ENCODE assay signal across 8 mouse cellular contexts in the genomic region with DNA sequence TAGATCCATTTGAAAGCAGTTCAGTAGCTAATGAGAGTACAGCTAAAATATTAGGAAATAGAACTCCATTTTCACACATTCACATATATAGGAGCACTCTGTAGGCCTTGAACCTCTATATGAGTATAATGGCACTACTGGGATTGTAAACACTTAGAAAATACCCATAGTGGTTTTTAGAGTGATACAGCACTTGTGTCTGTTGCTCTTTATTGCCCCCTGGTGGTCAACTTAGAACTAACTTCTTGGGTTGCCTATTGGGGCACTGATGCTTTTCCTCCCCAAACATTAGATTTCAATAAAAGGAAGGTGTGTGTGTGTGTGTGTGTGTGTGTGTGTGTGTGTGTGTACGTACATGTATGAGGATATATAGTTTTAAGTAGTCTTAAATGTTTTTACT.
DNase-seq lines count a peak whose midpoint lies in the region; TF ChIP-seq lines count a peak whose summit lies in the region.

No protein-coding gene starts in this region.

- 36% methylated on average over 1 of the region's 1 CpGs for WGBS in heart, adult 2 months

- peak; percentile 14 to 31 for DNase-seq in heart, adult 2 months
- DNase-seq in heart, postnatal 25 days (ENCODE audit: low spot score): no peak
- peak; percentile 50 for DNase-seq in ES-E14 (ENCODE audit: low read depth, low spot score)
- peak; percentile 40 for DNase-seq in cerebellum, adult 11 months
- peak; percentile 62 for DNase-seq in forelimb bud, embryonic 11.5 days (ENCODE audit: low read depth, low spot score)
- DNase-seq in kidney, postnatal 14 days: peak; percentile 76
- peak; percentile 82 for DNase-seq in lung, postnatal 10 days
- peak; percentile 16 to 63 for DNase-seq in spleen, postnatal 10 days (ENCODE audit: low spot score in 2 of 2)

- no peak overlapping the region for H3K4me3 ChIP-seq in heart, adult 2 months
- no peak overlapping the region for H3K4me3 ChIP-seq in ES-E14 (ENCODE audit: insufficient read depth in 1 of 2, low read depth in 1 of 2, low read length in 2 of 2, poor library complexity in 1 of 2, severe bottlenecking in 1 of 2)

- peaks cover 2% of the 10 kb centered on the region; the same call in 1 of the 2 replicates for H3K36me3 ChIP-seq in heart, adult 2 months (ENCODE audit: control insufficient read depth, insufficient read depth, low read length)
- no peaks in the 10 kb centered on the region for H3K36me3 ChIP-seq in ES-E14 (ENCODE audit: control insufficient read depth, insufficient read depth, low read length, poor library complexity, severe bottlenecking)

- intact Hi-C loops in heart, adult 2 months (cut with DNase I): loop anchor here (1.0 to 10.0 kb wide), 3 partner anchors 191 to 378 kb away; a partner anchor contains a TSS
- intact Hi-C loops in heart, postnatal 25 days (cut with DNase I): loop anchor here (5.0 kb wide), 2 partner anchors 115 to 380 kb away; no protein-coding TSS in a partner anchor

- no peak for TF ChIP-seq POLR2A in heart, adult 2 months (IDR thresholded peaks at IDR 0.05; ENCODE audit: insufficient read depth, low read depth, low read length)

- H3K27me3 ChIP-seq in heart, adult 2 months (ENCODE audit: control insufficient read depth, insufficient read depth, low read length): no peaks in the 10 kb centered on the region

- no peaks in the 10 kb centered on the region for H3K9me3 ChIP-seq in ES-E14 (ENCODE audit: control insufficient read depth, insufficient read depth, low read depth, low read length)

- H3K4me1 ChIP-seq in heart, adult 2 months (ENCODE audit: control insufficient read depth, insufficient read depth, low read length): no peaks in the 10 kb centered on the region; the same call in 1 of the 2 replicates
- no peaks in the 10 kb centered on the region for H3K4me1 ChIP-seq in ES-E14 (ENCODE audit: control insufficient read depth in 2 of 2, insufficient read depth in 2 of 2, low read length in 2 of 2, poor library complexity in 1 of 2)

- no peak for TF ChIP-seq EP300 in heart, adult 2 months (IDR thresholded peaks at IDR 0.05; ENCODE audit: insufficient read depth, low read depth, low read length)

- no peak overlapping the region for H3K27ac ChIP-seq in heart, adult 2 months
- no peak overlapping the region for H3K27ac ChIP-seq in ES-E14 (ENCODE audit: insufficient read depth, low read depth, low read length, poor library complexity, severe bottlenecking)

- in situ Hi-C loops in ES-E14 (cut with MboI; ENCODE audit: low sequenced_read_pairs in 2 of 2, unreplicated experiment in 2 of 2): loop anchor here (5.0 to 25.0 kb wide), 2 partner anchors 280 to 285 kb away; no protein-coding TSS in a partner anchor

- H3K79me2 ChIP-seq in heart, adult 2 months (replicated peaks; ENCODE audit: control insufficient read depth, insufficient read depth, low read length): peaks cover 8% of the 10 kb centered on the region

- H3K9ac ChIP-seq in heart, adult 2 months (ENCODE audit: low read depth, low read length): no peak overlapping the region
- H3K9ac ChIP-seq in ES-E14 (ENCODE audit: insufficient read depth, low read depth, low read length, poor library complexity, severe bottlenecking): no peak overlapping the region

- peak; percentile 77 for TF ChIP-seq CTCF in heart, adult 2 months (IDR thresholded peaks at IDR 0.05)

TF ChIP-seq in ES-E14, 5 proteins besides CTCF, POLR2A, EP300 and RAD21:
- TF ChIP-seq ZC3H11A (IDR thresholded peaks at IDR 0.05; ENCODE audit: borderline replicate concordance, low read depth, low read length) (peak; percentile 42; the same call in 1 of the 2 replicates), MAFK (IDR thresholded peaks at IDR 0.05; ENCODE audit: insufficient read depth, low read depth, low read length) (no peak), ZNF384 (IDR thresholded peaks at IDR 0.05; ENCODE audit: low read depth, low read length) (no peak), CHD2 (IDR thresholded peaks at IDR 0.05; ENCODE audit: low read depth, low read length) (no peak), HCFC1 (IDR thresholded peaks at IDR 0.05; ENCODE audit: borderline replicate concordance, insufficient read depth, low read length) (no peak)
